Mouse (Mus musculus): ENCODE results near the gene Borcs7. TPM values are rescaled to one million over a fixed set of nuclear protein-coding genes. Genes with fewer than 3 reads are reported as not detected.

Borcs7 gene
- polyA plus RNA-seq, 1 experiment: 5.3 TPM

- peaks cover 30% of the 10 kb centered on the region for H3K27me3 ChIP-seq (ENCODE audit: control insufficient read depth, insufficient read depth, insufficient read length)
- no peak overlapping the region for H3K4me3 ChIP-seq
- H3ac ChIP-seq (ENCODE audit: control insufficient read depth, insufficient read length): no peak overlapping the region
- no peak overlapping the region for H3K4me2 ChIP-seq (ENCODE audit: low read depth)
- H3K36me3 ChIP-seq (ENCODE audit: control insufficient read depth, insufficient read depth): no peaks in the 10 kb centered on the region
- no peak for TF ChIP-seq POLR2AphosphoS2 (IDR thresholded peaks at IDR 0.05; ENCODE audit: insufficient read length, low read depth)
- no peak for TF ChIP-seq REST (IDR thresholded peaks at IDR 0.05; ENCODE audit: insufficient read depth, insufficient read length)
- no peak for TF ChIP-seq POLR2A (IDR thresholded peaks at IDR 0.05; ENCODE audit: insufficient read length, low read depth)
- no peak for TF ChIP-seq TCF12 (IDR thresholded peaks at IDR 0.05; ENCODE audit: insufficient read depth, poor library complexity, severe bottlenecking)
- no peak for TF ChIP-seq MYOD1 (IDR thresholded peaks at IDR 0.05; ENCODE audit: control insufficient read depth in 1 of 3, insufficient read length in 2 of 3, low read depth in 2 of 3)
- TF ChIP-seq CEBPB (IDR thresholded peaks at IDR 0.05; ENCODE audit: insufficient read depth, poor library complexity, severe bottlenecking): no peak
- TF ChIP-seq MYOG (IDR thresholded peaks at IDR 0.05; ENCODE audit: control insufficient read depth in 1 of 3, insufficient read depth in 1 of 3, insufficient read length in 2 of 3, low read depth in 2 of 3): no peak
- TF ChIP-seq USF1 (IDR thresholded peaks at IDR 0.05; ENCODE audit: low read depth): no peak
- no peak for TF ChIP-seq E2F4 (IDR thresholded peaks at IDR 0.05; ENCODE audit: insufficient read depth)
- no peak for TF ChIP-seq SRF (IDR thresholded peaks at IDR 0.05; ENCODE audit: control insufficient read depth, insufficient read length, low read depth)
- no peak for TF ChIP-seq TCF3 (IDR thresholded peaks at IDR 0.05; ENCODE audit: insufficient read length, low read depth)
- TF ChIP-seq MAX (IDR thresholded peaks at IDR 0.05; ENCODE audit: low read depth): no peak
- no peaks in the 10 kb centered on the region for H3K79me2 ChIP-seq (ENCODE audit: control insufficient read depth, insufficient read depth)
Observed at GRCm38 (mm10) chr19:46735241-46735640, 45.5 kb downstream of the Borcs7 start.

GRCm38 (mm10) chr19:46737106-46737505 is 47.4 kb downstream of the Borcs7 start:
- Histone ChIP-seq H3K36me3 (ENCODE audit: control insufficient read depth, insufficient read depth) (no peaks in the 10 kb centered on the region), H3K27me3 (ENCODE audit: control insufficient read depth, insufficient read depth, insufficient read length) (peaks cover 31% of the 10 kb centered on the region), H3K4me2 (ENCODE audit: low read depth) (no peak overlapping the region), H3ac (ENCODE audit: control insufficient read depth, insufficient read length) (no peak overlapping the region), H3K79me2 (ENCODE audit: control insufficient read depth, insufficient read depth) (no peaks in the 10 kb centered on the region), H3K4me3 (no peak overlapping the region)
- TF ChIP-seq MYOD1 (IDR thresholded peaks at IDR 0.05; ENCODE audit: control insufficient read depth in 1 of 3, insufficient read length in 2 of 3, low read depth in 2 of 3) (no peak), SRF (IDR thresholded peaks at IDR 0.05; ENCODE audit: control insufficient read depth, insufficient read length, low read depth) (no peak), TCF12 (IDR thresholded peaks at IDR 0.05; ENCODE audit: insufficient read depth, poor library complexity, severe bottlenecking) (no peak), MAX (IDR thresholded peaks at IDR 0.05; ENCODE audit: low read depth) (no peak), POLR2AphosphoS2 (IDR thresholded peaks at IDR 0.05; ENCODE audit: insufficient read length, low read depth) (no peak), TCF3 (IDR thresholded peaks at IDR 0.05; ENCODE audit: insufficient read length, low read depth) (no peak), CEBPB (IDR thresholded peaks at IDR 0.05; ENCODE audit: insufficient read depth, poor library complexity, severe bottlenecking) (no peak), POLR2A (IDR thresholded peaks at IDR 0.05; ENCODE audit: insufficient read length, low read depth) (no peak), USF1 (IDR thresholded peaks at IDR 0.05; ENCODE audit: low read depth) (no peak), MYOG (IDR thresholded peaks at IDR 0.05; ENCODE audit: control insufficient read depth in 1 of 3, insufficient read depth in 1 of 3, insufficient read length in 2 of 3, low read depth in 2 of 3) (no peak), REST (IDR thresholded peaks at IDR 0.05; ENCODE audit: insufficient read depth, insufficient read length) (no peak), E2F4 (IDR thresholded peaks at IDR 0.05; ENCODE audit: insufficient read depth) (no peak)

DNA sequence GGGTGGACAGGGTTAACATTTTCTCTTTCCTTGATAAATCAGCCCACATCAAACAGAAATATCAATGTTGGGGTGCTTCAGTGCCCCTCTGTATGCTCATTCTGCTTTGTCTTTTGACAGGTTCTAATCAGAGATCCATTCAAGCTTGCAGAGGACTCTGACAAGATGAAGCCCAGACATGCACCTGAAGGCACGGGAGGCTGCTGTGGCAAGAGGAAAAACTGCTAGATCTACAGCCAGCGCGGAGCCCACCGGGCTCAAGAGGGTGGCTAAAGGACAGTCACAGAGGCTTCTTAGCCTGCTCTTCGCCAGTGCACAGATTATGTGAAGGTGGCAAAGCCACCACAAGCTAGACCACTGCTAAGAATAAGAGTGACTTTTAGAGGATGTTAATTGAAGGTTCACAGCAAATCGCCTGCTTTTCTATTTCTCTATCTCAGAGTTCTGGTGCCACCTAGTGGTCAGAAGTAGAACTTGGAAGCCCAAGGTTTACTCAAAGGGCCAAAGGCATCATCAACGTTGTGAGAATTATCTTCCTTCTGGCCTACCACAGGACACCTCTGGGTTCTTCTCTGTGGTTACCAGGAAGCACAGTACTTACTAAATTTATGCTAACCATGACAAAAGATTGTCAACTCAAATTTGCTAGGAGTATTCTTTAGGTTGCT is 50.8 kb downstream of the Borcs7 start:
- H3K27me3 ChIP-seq (ENCODE audit: control insufficient read depth, insufficient read depth, insufficient read length): peaks cover 32% of the 10 kb centered on the region
- no peaks in the 10 kb centered on the region for H3K79me2 ChIP-seq (ENCODE audit: control insufficient read depth, insufficient read depth)
- H3K4me2 ChIP-seq (ENCODE audit: low read depth): no peak overlapping the region
- H3ac ChIP-seq (ENCODE audit: control insufficient read depth, insufficient read length): no peak overlapping the region
- no peaks in the 10 kb centered on the region for H3K36me3 ChIP-seq (ENCODE audit: control insufficient read depth, insufficient read depth)
- TF ChIP-seq E2F4 (IDR thresholded peaks at IDR 0.05; ENCODE audit: insufficient read depth) (no peak), MYOG (IDR thresholded peaks at IDR 0.05; ENCODE audit: control insufficient read depth in 1 of 3, insufficient read depth in 1 of 3, insufficient read length in 2 of 3, low read depth in 2 of 3) (no peak), MYOD1 (IDR thresholded peaks at IDR 0.05; ENCODE audit: control insufficient read depth in 1 of 3, insufficient read length in 2 of 3, low read depth in 2 of 3) (no peak), REST (IDR thresholded peaks at IDR 0.05; ENCODE audit: insufficient read depth, insufficient read length) (no peak), TCF3 (IDR thresholded peaks at IDR 0.05; ENCODE audit: insufficient read length, low read depth) (no peak), POLR2AphosphoS2 (IDR thresholded peaks at IDR 0.05; ENCODE audit: insufficient read length, low read depth) (no peak), USF1 (IDR thresholded peaks at IDR 0.05; ENCODE audit: low read depth) (no peak), CEBPB (IDR thresholded peaks at IDR 0.05; ENCODE audit: insufficient read depth, poor library complexity, severe bottlenecking) (no peak), SRF (IDR thresholded peaks at IDR 0.05; ENCODE audit: control insufficient read depth, insufficient read length, low read depth) (no peak), POLR2A (IDR thresholded peaks at IDR 0.05; ENCODE audit: insufficient read length, low read depth) (no peak), MAX (IDR thresholded peaks at IDR 0.05; ENCODE audit: low read depth) (no peak), TCF12 (IDR thresholded peaks at IDR 0.05; ENCODE audit: insufficient read depth, poor library complexity, severe bottlenecking) (no peak)
- no peak overlapping the region for H3K4me3 ChIP-seq

DNA sequence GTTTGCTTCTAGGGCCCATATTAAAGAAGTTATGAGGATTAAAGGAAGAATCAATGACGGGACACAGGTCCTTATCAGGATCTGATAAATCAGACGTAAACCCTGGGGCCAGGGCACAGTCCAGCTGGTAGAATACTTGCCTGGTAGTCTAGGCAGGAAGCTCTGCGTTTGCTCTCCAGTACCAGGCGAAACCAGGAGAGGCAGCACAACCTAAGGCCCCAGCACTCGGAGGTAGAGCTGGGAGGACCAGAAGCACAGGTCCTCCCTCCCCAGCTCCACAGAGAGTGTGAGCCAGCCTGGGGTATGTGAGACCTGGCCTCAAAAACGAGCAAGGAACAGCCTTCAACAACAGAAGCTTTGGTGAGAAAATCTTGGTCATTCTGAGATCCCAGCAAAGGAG is 51.9 kb downstream of the Borcs7 start:
- H3K4me2 ChIP-seq (ENCODE audit: low read depth): no peak overlapping the region
- H3K36me3 ChIP-seq (ENCODE audit: control insufficient read depth, insufficient read depth): no peaks in the 10 kb centered on the region
- H3K27me3 ChIP-seq (ENCODE audit: control insufficient read depth, insufficient read depth, insufficient read length): peaks cover 32% of the 10 kb centered on the region
- no peak overlapping the region for H3ac ChIP-seq (ENCODE audit: control insufficient read depth, insufficient read length)
- TF ChIP-seq USF1 (IDR thresholded peaks at IDR 0.05; ENCODE audit: low read depth) (no peak), REST (IDR thresholded peaks at IDR 0.05; ENCODE audit: insufficient read depth, insufficient read length) (no peak), TCF12 (IDR thresholded peaks at IDR 0.05; ENCODE audit: insufficient read depth, poor library complexity, severe bottlenecking) (no peak), POLR2A (IDR thresholded peaks at IDR 0.05; ENCODE audit: insufficient read length, low read depth) (no peak), E2F4 (IDR thresholded peaks at IDR 0.05; ENCODE audit: insufficient read depth) (no peak), SRF (IDR thresholded peaks at IDR 0.05; ENCODE audit: control insufficient read depth, insufficient read length, low read depth) (no peak), POLR2AphosphoS2 (IDR thresholded peaks at IDR 0.05; ENCODE audit: insufficient read length, low read depth) (no peak), MAX (IDR thresholded peaks at IDR 0.05; ENCODE audit: low read depth) (no peak), MYOD1 (IDR thresholded peaks at IDR 0.05; ENCODE audit: control insufficient read depth in 1 of 3, insufficient read length in 2 of 3, low read depth in 2 of 3) (no peak), TCF3 (IDR thresholded peaks at IDR 0.05; ENCODE audit: insufficient read length, low read depth) (no peak), CEBPB (IDR thresholded peaks at IDR 0.05; ENCODE audit: insufficient read depth, poor library complexity, severe bottlenecking) (no peak), MYOG (IDR thresholded peaks at IDR 0.05; ENCODE audit: control insufficient read depth in 1 of 3, insufficient read depth in 1 of 3, insufficient read length in 2 of 3, low read depth in 2 of 3) (no peak)
- H3K4me3 ChIP-seq: no peak overlapping the region
- H3K79me2 ChIP-seq (ENCODE audit: control insufficient read depth, insufficient read depth): no peaks in the 10 kb centered on the region

All from myocyte (in vitro differentiated cells).